Mouse (Mus musculus) T-cell, adult 2 months (primary cell): ENCODE measurements around the gene Zswim9.
"Not testable (repeated sequence)": the region's sequence is repeated elsewhere in the genome, so short reads cannot be mapped to it uniquely, and the experiment has no call there.

Experiments used
- DNase-seq: peaks from one replicate; pipeline ENCODE4 v3.0.0; 2022; ENCODE audit warnings: low spot score

Zswim9 gene

DNA sequence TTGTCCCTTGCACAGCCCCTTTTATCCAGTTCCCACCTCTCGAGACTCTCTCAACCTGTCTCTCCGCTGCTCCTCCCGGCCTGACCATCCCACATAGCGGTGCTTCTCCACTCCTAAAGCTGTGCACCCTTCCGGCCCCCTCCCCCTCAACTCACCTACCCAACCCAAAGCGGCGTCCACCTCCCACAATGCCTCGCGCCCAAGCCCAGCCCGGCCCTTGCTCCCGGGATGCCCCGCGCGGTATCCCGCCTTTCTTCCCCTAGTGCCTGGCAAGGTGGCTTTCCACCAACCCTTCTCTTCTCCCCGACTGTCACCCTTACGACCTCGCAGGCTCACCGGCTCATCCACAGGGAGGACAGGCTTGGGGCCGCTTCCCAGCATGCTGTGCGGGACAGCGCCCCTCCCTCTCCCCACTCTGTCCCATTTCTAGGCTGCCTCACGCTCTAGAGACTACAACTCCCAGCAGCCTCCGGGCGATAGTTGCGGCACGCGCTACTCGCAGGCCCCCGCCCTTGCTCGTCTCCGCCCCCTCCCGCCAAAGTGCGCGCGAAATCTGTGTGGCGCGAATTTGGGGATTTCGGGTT, at the start of gene Zswim9:
Zswim9 (minus strand) TSS at position 414 of the 584 bp plus-strand sequence.
- DNase-seq = peak; percentile 93

DNA sequence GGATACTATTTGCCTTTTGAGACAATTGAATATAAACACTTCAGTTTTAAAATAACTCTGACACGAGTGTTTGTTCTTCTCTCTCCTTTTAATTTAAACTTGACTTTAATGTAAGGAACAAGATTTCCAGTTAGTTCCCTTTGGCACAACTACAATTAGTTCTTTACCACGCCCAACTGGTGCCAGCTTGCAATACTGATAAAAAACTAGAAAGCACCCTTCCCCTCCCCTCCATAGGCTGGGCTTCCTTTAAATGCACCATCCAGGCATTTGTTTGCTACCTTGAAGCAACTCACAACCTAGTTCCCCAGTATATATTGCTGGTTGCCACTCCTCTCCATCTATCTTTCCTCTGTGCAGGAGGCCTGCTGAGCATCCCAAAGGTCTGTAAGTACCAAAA, 45.8 kb upstream of the Zswim9 start, which contains the start of gene Pla2g4c:
Pla2g4c (plus strand) TSS at position 340 of the 400 bp plus-strand sequence.
- DNase-seq = no peak

DNA sequence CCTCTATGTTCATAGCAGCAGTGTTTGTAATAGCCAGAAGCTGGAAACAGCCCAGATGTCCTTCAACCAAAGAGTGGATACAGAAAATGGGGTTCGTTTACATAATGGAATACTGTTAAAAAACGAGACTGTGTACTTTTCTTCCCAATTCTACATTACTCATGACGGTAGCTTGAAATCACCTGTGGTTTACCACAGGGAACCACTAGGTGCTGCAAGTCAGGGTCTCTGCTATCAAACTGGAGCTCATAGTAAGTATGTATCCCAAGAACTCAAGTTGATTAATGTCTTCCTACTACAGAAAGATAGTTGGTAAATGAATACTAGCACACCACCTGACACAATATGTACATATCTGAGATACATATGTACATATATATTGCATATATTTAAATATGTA, 42.9 kb upstream of the Zswim9 start:
- no peak for DNase-seq

DNA sequence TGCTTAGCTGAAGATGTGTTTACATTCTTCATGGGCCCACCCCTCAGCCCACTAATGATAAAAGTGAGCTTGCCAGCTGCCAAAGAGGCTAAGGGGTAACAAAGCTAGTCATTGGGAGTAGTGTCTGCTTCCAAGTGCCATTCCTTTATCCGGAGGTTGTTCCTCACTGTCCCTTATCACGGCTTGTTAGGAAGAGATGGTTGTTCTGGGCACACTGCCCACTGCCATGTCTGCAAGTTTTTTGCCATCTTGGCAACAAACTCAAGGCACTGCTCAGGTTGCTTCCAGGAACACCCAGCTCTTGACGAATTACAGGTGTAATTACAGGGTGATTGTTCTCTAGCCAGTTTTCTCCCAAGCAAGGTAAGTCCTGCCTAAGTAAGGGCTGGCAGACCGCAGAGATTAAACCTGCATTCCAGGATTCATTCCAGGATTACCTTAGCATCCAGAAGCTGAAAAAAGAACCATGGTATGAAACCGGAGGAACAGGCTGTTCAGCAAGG, 35.6 kb upstream of the Zswim9 start:
- DNase-seq = no peak

DNA sequence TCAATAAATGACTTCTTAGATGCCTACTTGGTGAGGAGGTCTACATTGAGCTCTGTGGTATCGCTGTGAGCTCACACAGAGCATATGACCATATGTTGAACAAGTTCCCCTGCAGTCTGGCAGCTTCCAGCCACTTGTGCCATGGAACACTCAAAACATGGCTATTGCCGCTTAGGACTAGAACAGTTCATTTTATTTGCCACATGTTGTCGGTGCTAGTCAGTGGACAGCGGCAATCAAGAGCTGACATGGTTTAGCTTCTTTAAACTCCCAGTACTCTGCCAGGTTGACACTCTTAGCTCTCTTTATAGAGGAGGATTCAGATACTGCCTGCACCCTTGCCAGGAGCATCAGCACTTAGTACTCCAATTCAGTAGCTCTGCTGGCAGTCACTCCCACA, 32.9 kb upstream of the Zswim9 start:
- no peak for DNase-seq

DNA sequence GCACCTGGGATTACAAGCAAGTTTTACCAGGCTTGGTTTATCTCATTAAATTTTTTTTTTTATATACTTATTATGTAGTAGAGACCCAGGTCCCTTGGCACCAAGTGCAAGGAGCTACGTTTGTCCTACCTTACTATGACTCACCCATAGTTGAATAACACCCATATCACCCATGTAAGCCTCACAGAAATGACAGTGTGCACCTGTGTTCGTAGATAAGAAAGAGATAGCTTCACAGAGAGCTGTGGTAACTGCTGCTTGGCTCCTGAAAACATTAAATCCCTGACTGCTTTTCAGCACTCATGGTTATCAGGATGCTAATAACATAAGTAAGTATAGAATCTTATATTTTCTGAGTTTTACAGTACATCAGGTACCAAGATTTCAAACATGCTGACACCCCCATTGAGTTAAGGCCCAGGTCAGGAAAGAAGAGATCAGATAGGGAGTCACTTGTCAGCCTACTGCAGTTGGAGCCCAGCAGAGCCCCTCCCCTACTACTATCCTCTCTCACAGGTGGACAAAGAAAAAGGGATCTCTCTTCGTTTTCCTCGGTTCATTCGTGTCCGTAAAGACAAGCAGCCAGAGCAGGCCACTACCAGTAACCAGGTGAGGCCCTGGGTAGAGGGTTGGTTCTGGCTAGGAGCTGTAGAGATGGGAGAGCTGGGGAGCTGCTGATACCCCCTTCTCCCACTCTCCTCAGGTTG, 32.1 kb upstream of the Zswim9 start:
- no peak for DNase-seq

DNA sequence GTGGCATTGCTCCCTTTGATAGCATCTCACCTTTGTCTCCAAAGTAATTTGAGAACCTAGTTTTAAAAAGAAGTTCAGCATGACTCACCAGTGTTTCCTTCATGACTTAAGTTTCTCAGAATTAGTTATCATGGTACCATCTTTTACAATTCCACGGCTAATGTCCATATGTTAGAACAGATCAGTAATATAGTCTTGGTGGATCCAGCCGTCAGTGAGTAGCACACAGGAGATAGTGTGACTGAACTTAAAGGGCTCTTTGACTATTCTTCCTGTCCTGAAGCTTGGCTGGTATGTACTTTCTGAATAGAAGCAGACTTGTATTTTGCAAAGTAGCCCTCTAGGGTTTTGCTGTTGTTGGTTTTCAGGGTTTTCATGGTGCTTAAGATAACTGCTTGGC, 30.9 kb upstream of the Zswim9 start:
- no peak for DNase-seq

DNA sequence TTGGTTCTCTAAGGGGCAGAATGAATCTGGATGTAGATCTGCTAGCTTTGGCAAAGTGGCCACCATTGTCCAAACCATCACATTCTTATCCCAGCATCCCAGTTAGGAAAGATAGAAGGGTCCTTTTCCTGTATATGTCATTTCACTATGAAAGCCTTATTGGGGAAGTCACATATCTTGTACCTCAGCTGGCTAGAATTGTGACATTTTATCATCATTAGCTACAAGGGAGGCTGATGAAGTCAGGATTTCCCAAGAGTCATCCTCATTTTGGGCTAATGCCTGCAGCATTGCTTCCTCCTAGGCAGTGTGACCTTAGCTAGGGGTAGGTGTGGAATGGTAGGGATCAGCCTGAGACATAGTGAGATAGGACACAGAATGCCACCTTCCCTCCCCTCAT, 24.9 kb upstream of the Zswim9 start:
- DNase-seq = no peak

DNA sequence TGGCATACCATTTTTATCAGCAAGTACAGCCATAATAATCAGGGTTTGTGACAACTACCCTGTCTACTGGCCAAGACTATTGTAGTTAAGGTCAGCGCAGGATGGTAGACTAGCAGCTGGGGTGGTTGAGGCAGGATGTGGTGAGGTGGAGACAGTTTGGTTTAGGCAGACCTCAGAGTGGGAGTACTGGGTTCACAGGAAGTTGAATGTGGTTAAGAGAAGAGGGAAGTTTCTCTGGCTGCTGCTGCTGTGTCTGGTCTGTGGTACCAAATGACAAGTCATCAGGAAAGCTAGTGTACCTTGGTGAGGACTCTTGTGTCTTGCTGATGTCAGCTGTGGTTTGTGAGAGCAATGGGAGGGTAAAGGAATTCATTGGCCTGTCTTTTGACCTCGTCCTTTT, 24.3 kb upstream of the Zswim9 start:
- peak; percentile 66 for DNase-seq

DNA sequence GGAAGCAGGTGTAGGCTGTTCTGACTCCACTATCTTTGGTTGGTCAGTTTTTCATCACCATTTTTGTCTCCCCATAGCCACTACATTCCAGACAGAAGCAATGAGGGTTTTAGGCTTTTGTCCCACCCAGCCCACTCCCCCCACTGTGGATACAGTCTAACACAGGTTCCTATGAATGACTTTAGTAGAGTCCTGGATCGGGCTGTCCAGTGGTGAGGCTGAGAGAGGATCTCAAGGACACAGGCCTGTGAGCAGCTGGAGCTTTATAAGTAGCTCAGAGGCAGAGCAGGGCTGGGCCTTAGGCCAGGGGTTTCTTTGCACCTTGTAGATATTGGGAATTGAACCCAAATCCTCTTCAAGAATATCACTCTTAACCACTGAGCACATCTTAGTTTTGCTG, 23.1 kb upstream of the Zswim9 start:
- DNase-seq = no peak

DNA sequence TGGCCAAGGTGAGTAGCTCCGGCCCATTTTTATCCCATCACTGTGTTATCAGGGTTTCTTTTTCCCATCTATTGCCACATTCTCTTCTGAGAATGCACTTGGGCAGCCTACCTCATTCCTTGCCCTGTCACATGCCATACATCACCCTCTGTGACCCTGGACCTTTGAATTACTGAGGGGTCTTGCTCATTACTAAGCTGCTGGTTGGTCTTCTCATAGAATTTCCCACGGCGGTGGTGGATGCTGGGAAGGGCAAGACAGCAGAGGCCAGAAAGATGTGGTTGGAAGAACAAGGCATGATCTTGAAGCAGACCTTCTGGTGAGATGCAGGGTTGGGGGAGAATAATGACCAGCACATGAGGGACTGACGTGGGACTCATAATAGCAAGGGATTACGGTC, 20.3 kb upstream of the Zswim9 start:
- DNase-seq = no peak

DNA sequence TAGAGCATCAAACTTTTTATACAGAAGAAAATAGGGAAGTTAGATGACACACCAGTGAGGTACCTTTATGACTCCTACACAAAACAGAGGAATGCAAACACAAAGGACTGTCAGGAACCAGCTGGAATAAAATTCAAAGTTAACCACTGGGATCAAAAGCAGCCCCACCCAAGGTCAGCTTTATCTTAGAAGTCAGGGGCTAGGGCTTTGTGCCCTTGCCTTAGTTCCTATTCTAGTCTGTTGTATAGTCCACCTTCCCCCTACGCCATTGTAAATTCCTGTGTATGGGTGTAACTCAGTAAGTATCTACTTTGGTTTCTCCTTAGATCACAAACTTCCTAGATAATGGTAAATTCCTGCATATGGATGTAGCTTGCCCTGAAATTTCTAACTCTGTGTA, 19.1 kb upstream of the Zswim9 start:
- DNase-seq = no peak

DNA sequence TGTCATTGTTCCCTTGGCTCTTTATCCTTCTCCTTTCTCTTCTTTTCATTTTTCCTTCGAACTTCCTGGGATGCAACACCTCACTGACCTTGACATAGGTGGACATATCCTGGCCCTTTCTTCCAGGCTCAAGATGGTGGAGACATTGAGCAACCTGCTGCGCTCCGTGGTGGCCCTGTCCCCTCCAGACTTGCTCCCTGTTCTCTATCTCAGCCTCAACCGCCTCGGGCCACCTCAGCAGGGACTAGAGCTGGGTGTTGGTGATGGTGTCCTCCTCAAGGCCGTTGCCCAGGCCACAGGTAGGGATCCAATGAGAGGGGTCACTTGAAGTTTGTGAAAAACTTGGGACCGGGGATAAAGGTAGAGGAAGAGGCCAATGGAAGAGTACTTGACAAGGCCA, 16.7 kb upstream of the Zswim9 start:
- no peak for DNase-seq

DNA sequence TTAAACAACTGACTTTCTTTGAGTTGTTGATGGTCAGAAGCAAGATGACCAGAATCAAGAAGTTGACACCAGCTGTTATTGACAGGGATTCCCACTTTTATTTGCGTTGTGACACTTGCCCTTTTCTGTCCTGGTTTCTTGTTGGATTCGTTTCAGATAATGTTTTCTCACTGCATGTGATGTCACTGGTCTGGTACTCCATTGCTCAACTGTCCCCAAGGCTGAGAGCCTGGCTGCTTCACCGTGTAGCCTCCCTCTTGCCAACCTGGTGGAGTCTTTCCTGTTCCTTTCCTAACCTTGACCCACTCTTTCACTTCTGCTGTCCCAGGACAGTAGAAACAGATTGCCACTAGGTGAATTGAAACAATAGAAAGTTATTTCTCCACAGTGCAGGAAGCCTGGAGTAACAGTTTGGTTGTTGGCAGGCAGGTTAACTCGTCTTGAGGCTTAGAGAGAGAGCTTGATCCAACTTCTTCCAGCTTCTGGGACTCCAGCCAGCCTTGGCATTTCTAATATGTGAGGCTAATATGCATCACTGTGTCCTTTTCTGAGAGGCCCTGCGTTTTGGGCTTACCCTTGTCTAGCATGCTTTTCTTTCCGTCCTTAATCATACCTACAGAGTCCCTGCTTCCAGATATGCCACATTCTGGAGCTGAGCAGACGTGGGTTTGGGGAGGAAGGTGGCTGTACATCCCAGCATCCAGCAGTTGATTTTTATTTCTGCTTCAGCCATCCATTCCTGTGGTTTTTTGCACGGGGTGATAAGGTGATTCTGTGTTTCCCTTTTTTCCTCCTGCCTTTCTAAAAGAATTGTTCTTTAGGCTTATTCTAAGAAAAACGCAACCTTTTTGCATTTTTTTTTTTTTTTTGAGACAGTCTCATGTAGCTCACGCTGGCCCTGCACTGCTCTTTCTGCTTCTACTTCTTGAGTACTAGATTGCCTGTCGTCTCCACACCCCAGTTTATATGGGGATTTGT, 15.6 kb upstream of the Zswim9 start:
- no peak for DNase-seq

DNA sequence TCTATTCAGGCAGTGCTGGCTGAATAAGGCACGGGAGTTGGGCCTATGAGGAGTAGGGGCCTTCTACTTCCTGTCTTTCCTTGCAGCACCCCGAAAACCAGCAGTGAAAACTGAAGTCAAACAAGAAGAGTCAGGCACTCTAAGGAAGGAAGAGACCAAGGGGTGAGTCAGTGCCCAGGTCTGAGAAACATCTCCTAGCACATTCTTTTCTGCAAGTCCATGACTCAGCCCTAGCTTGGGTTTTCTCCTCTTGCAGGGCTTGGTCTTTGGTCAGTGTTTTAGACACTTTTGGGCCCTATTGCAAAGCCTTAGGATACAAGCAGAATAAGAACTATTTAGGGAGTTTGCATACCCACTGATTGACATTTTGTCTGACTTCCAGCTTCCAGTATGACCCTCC, 12.8 kb upstream of the Zswim9 start:
- DNase-seq = no peak

DNA sequence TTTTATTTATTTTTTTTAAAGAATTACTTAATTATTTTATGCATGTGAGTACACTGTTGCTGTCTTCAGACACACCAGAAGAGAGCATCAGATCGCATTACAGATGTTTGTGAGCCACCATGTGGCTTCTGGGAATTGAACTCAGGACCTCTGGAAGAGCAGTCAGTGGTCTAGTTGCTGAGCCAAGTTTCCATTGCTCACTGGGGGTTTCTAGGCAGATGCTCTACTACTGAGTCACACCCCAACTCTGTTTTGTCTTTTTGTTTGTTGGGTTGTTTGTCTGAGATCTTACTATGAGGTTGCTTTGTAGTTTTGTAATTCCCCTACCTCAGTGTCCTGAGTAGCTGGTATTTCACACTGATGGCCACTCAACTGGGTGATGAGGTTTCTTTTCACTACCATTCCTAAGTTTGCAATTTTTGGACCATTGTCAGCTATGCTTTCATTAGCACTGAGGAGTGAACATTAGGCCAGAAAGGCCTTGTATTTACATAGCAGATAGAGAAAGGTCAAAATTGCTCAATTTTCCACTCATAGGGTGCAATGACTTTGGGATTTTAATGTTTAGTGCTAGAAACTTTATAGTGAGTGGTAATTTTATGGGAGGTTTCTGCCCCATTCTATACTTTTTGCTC, 11.6 kb upstream of the Zswim9 start:
- DNase-seq = no peak

DNA sequence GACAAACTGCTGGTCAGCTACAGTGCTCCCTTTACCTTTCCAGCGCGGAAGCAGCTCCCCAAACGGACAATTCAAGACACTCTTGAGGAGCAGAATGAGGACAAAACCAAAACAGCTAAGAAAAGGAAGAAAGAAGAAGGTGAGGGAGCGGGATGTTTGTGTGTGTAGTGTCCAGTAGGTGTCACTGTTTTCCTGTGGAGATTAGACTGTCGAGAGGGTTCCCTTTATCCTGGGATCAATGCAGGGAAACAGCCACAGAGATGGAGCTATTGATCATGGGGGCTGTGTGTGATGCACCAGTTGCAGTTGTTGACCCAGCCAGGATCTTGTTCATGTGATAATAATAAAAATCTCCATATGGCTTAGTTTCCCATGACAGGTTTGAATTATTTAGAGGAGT, 10.1 kb upstream of the Zswim9 start:
- no peak for DNase-seq

DNA sequence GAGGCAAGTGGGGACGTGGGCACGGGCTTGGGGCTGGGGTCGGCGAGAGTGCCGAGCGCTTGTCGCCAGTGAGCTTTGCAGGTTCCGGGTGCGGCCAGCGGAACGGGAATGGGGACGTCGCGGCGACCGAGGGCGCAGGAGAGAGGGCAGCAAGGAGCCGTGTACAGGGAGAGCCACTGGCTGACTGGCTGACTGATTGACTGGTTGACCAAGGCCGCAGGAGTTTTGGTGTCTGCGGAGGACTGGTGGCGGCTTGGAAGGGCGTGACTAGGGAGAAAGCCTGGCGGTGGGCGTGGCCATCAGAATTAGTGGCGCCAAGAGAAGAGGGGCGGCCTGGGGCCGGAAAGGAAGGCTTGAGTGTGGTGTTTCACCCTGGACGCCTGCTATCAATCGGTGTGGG, 436 bp upstream of the Zswim9 start:
- not testable (repeated sequence) for DNase-seq

DNA sequence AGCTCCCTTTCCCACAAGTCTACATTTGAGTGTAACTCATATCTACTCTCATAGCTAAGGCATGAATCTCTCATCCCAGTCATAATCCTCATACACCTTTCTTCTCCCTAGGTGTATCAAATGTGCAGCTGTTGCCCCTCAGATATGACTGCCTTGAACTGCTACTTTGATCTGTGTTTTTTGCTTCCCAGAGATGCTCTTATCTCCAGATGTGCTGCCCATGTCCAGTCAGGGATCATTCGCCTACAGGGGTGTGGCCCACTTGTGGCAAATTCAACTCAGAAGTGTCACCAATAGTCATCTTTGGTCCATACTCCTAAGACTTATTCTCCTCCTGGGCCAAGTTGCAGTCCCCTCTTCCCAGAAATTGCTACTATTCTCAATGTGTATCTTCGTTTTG, 688 bp downstream of the Zswim9 start:
- DNase-seq = no peak

DNA sequence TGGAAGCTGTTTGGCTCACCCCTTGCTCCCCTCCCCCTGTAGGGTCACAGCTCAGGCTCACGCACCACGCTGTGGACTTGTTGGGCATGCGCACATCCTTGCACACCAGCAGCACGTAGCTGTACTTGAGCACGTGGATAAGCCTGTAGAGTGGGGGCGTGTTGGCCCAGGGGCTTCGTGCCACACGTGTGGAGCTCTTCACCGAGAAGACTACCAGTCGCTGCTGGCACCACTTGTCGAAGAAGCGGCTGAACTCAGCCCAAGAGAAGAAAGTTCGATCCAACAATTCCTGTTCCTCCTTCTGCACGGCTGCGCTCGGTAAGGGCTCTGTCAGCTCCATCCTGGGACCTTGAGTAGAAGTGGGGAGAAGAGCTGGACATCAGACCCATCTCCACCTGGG, 1.4 kb downstream of the Zswim9 start, which contains the start of gene Lig1:
Lig1 (plus strand) TSS at position 203 of the 400 bp plus-strand sequence.
- DNase-seq = no peak

DNA sequence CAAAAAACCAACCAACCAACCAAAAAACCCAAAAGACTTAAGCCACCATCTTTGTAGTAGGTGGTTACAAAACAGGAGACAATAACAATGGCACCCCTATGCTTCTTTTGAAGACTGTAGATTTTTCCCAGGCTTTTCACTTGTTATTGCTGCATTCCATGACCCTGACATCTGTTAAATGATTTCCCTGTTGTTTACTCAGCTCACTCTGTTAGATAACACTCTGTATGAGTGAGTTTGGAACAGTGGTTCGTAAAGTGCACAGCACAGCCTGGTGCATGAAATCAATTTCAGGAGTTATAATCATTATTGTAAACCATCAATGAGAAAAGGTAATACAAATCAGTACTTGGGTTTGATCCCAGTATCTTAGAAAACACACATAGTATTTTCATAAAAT, 6.8 kb downstream of the Zswim9 start:
- DNase-seq = no peak

DNA sequence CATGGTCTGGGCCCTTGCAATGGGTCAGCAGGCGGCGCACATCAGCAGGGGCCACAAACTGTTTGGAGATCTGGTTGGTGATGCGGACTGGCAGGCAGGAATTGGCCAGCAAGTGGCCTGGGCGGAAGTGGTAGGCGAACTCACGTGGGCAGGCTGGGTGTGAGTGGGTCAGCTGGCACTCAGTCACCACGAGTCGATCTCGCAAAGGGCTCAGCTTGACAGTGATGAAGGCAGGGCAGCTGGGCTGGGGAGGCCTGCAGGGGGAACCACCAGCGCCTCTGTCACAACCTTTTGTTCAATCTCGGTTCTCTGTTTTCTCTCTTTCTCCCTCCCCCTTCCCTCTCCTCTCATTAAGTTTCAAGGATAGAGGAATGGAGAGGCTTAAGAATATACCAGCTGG, 9.1 kb downstream of the Zswim9 start:
- DNase-seq = no peak
